Mouse (Mus musculus) splenic B cell, adult 2 months (primary cell): Measurements from ENCODE around the gene Grin2b.

Source experiments
- DNase-seq: peaks from one replicate; pipeline ENCODE4 v3.0.0-alpha.2; 2011; ENCODE audit warnings: low read depth, low spot score
- H3K27me3 ChIP-seq: 2 replicates; pipeline ENCODE4 v1.6.1; 2012; ENCODE audit warnings: mild to moderate bottlenecking, low read length, moderate library complexity, mixed read lengths; ENCODE audit not compliant: control insufficient read depth, poor library complexity, insufficient read depth, severe bottlenecking
- H3K36me3 ChIP-seq: 2 replicates; pipeline ENCODE4 v1.6.1; 2012; ENCODE audit warnings: mild to moderate bottlenecking, low read length, moderate library complexity, mixed read lengths; ENCODE audit not compliant: control insufficient read depth, poor library complexity, insufficient read depth, severe bottlenecking

The Grin2b gene

GRCm38 (mm10) chr6:135914608-135915007 is 258.7 kb downstream of the Grin2b start:
- H3K36me3 ChIP-seq, result no peaks in the 10 kb centered on the region
- DNase-seq, result no peak
- no peaks in the 10 kb centered on the region for H3K27me3 ChIP-seq

DNA sequence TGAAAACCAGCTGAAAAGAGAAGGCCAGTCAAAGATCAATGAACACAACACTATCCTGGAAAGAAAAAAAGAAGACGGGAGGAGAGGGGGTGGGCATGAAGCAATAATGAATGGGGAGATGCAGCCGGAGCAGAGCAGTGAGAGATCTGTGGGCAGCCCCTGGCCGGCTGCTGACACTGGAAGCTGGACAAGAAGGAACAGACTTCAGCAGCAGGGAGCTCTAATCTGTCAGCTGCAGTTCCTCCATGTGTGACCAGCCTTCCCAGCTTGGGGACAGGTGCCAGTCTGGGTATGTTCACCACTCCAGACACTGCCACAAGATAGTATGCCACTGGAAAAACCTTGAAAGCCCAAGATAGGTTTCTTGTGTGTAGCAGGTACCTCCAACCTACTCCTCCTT is 261.2 kb downstream of the Grin2b start:
- H3K27me3 ChIP-seq, result no peaks in the 10 kb centered on the region

GRCm38 (mm10) chr6:135911131-135911530 is 262.2 kb downstream of the Grin2b start:
- DNase-seq, result no peak
- Histone ChIP-seq H3K36me3 (no peaks in the 10 kb centered on the region), H3K27me3 (no peaks in the 10 kb centered on the region)

More for the DNA sequence above, 261.2 kb downstream of the Grin2b start:
- DNase-seq, result no peak
- H3K36me3 ChIP-seq, result no peaks in the 10 kb centered on the region

DNA sequence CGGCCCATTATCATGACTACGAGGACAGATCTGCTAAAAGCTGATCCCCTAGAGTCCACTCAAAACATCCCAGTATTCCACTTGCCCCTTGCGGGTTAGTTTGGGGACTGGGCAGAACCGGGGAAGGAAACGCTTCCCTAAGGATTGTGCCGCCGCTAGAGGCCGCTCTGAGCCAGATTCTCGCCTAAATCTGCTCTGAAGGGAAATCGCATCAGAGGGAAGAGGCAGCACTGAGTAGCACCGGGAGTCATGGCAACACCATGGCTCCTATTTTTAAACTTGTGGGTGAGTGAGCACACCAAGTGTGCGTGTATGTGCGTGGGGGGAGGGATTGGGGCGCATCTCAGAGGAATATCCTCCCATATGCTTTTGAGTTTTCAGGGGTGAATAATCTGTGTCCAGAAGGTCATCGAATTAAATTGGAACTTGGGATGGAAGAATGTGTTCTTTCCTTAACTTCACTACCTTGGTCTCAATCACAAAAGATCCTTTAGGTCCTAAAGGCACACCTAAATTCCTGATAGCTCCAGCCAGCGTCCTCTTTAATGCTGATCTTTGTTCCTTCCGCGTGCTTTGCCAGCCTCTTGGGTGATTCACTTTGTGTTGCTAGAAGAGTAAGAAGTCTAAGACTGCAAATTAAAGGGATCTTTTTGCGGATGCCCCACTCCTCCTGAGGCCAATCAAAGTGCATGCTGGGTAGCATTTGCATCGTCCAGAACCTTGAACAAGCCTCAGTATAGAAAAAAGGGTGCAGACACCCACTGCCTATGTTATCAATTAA is 265.6 kb downstream of the Grin2b start:
- no peaks in the 10 kb centered on the region for H3K27me3 ChIP-seq
- peak; percentile 5 for DNase-seq
- H3K36me3 ChIP-seq, result no peaks in the 10 kb centered on the region

DNA sequence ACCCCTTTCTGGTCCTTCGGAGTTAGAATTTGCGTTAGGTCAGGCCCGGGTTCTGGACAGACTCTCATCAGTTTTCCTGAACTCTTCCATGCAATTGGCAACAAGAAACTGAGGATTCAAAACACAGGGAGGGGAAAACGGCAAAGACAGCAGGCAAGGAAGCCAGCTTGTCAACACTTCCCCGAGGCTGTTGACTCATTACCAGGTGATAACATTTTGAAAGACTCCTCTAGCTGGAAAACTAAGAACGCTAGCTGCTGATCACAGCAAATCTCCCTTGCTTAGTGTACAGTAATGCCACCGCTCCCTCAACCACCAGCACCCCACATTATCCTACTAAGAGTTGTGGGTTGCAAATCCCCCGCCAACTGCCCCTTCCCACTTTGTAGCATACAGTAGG is 266.2 kb downstream of the Grin2b start:
- H3K27me3 ChIP-seq, result no peaks in the 10 kb centered on the region
- no peak for DNase-seq
- H3K36me3 ChIP-seq, result no peaks in the 10 kb centered on the region

DNA sequence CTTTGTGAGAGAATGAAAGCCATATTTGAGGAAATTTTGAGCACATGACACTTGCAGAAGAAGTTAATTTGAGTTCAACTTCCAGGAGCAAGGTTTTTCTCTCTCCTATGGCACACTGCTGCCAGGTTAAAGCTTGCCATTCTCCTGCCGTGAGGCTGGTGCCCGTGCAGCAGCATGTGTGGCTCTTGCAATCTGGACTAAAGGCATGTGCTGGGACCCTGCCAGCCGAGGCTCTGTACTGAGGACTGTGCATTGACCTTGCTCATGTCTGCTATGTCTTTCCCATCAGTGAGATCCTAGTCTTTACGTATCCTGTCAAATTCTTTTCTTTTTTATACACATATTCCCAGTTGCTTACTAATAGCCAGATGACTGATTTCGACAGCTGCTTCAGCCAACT is 268.9 kb downstream of the Grin2b start:
- DNase-seq, result no peak
- no peaks in the 10 kb centered on the region for H3K36me3 ChIP-seq
- H3K27me3 ChIP-seq, result no peaks in the 10 kb centered on the region

- no peaks in the 10 kb centered on the region; the same call in 1 of the 2 replicates for H3K27me3 ChIP-seq
- H3K36me3 ChIP-seq, result no peaks in the 10 kb centered on the region
- DNase-seq, result no peak
Observed at GRCm38 (mm10) chr6:135900410-135900809, 272.9 kb downstream of the Grin2b start.

DNA sequence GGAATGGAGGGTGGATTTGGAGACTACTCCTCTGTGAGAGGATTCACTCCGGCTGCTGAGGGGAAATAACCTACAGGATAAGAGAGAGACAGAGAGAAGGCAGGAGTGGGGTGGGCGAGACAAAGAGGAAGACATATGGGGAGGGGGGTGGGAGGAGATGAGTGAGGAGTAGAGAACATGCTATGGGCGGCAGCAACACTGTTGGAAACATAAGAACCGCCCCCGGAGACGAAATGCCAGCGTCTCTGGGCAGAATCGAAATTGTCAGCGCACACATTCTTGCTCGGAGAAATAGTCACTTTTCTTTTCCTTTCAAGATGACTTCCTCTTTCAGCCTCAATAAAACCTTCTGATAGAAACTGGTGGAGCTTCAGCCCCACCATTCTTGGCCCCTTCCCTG is 274.1 kb downstream of the Grin2b start:
- H3K36me3 ChIP-seq, result no peaks in the 10 kb centered on the region
- H3K27me3 ChIP-seq, result no peaks in the 10 kb centered on the region; the same call in 1 of the 2 replicates
- DNase-seq, result no peak

DNA sequence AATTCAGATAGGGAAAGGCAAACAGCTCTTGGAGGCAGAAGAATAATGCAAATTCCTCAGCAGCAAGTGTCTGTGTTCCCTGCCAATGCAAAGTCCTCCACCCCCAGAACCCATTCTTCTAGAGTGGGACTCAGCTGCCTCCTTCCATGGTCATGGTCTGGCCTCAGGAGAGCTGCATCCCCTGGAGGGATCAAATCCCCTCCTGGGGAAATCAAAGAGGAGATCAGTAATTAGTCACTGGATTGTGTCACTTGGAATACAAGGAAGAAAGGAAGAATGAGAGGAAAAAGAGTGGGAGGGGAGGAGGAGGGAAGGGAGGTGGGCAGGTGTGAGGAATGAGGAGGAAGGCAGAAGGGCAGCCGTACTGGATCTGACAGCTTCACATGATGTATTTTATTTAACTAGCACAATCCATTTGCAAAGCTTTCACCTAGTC is 278.5 kb downstream of the Grin2b start:
- H3K36me3 ChIP-seq, result no peaks in the 10 kb centered on the region
- no peaks in the 10 kb centered on the region; the same call in 1 of the 2 replicates for H3K27me3 ChIP-seq
- DNase-seq, result no peak

- H3K36me3 ChIP-seq, result no peaks in the 10 kb centered on the region
- no peaks in the 10 kb centered on the region for H3K27me3 ChIP-seq
- DNase-seq, result no peak
Observed at GRCm38 (mm10) chr6:135882611-135883010, 290.7 kb downstream of the Grin2b start.

GRCm38 (mm10) chr6:135876163-135876726 is 297.1 kb downstream of the Grin2b start:
- no peaks in the 10 kb centered on the region for H3K27me3 ChIP-seq
- no peaks in the 10 kb centered on the region for H3K36me3 ChIP-seq
- no peak for DNase-seq

GRCm38 (mm10) chr6:135874626-135875025 is 298.7 kb downstream of the Grin2b start:
- no peaks in the 10 kb centered on the region for H3K27me3 ChIP-seq
- no peak for DNase-seq
- H3K36me3 ChIP-seq, result no peaks in the 10 kb centered on the region

GRCm38 (mm10) chr6:135865832-135866231 is 307.5 kb downstream of the Grin2b start:
- DNase-seq, result no peak
- Histone ChIP-seq H3K36me3 (no peaks in the 10 kb centered on the region), H3K27me3 (no peaks in the 10 kb centered on the region)

DNA sequence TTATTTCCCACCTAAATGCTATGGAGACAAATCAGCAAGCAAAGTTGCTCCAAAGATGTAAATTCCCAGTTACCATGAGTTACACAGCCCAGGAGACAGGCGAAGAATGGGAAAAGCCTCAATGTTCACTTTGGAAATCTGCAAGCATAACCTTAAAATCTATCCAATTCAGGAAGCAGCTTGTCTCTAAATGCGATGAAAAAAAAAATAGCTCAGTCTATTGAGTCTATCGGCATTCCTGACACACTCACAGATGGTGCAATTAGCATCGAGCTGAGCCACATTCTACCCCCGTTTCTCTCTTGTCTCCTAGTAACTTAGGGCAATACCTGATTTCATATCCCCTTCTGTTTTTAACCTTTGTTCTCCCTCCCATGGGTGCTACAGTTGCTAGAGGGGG is 309.3 kb downstream of the Grin2b start:
- no peaks in the 10 kb centered on the region for H3K36me3 ChIP-seq
- no peak for DNase-seq
- no peaks in the 10 kb centered on the region for H3K27me3 ChIP-seq

GRCm38 (mm10) chr6:135859502-135859901 is 313.8 kb downstream of the Grin2b start:
- Histone ChIP-seq H3K36me3 (no peaks in the 10 kb centered on the region), H3K27me3 (no peaks in the 10 kb centered on the region)
- DNase-seq, result no peak
